Mouse (Mus musculus) spleen, adult 2 months (tissue): ENCODE results near the gene Loxl1. TPM values are rescaled to one million over a fixed set of nuclear protein-coding genes. Genes with fewer than 3 reads are reported as not detected.
A peak's percentile ranks its signal among the peaks of the same experiment; 100 is the strongest.

ENCODE experiments used
- DNase-seq, 2 experiments: peaks; one replicate each; pipeline versions ENCODE4 v3.0.0 to v3.0.0-alpha.2; 2012 to 2021; ENCODE audit warnings: low spot score in 2 of 2, low read depth in 1 of 2
- H3K27ac ChIP-seq: fragments of 200-500 bp; 2 replicates; pipeline ENCODE4 v1.5.1; 2012; ENCODE audit warnings: low read length, inconsistent platforms; ENCODE audit not compliant: insufficient read depth
- H3K27me3 ChIP-seq: fragments of 200-500 bp; 2 replicates; pipeline ENCODE4 v1.6.1; 2012; ENCODE audit warnings: mild to moderate bottlenecking, moderate library complexity, low read length, inconsistent platforms; ENCODE audit not compliant: control insufficient read depth, insufficient read depth
- H3K36me3 ChIP-seq: fragments of 200-500 bp; 2 replicates; pipeline ENCODE4 v1.6.1; 2012; ENCODE audit warnings: mild to moderate bottlenecking, low read length, inconsistent platforms; ENCODE audit not compliant: control insufficient read depth, insufficient read depth
- H3K4me1 ChIP-seq: fragments of 200-500 bp; 2 replicates; pipeline ENCODE4 v1.6.1; 2011; ENCODE audit warnings: inconsistent platforms; ENCODE audit not compliant: control insufficient read depth, insufficient read depth, insufficient read length
- H3K4me3 ChIP-seq: fragments of 200-500 bp; 2 replicates; pipeline ENCODE4 v1.5.1; 2011; ENCODE audit warnings: mild to moderate bottlenecking, inconsistent platforms; ENCODE audit not compliant: insufficient read depth, insufficient read length; ENCODE audit errors: extremely low read depth
- CTCF ChIP-seq: fragments of 200-500 bp; IDR thresholded peaks from 2 replicates; pipeline ENCODE4 v1.5.1; 2011; ENCODE audit warnings: mild to moderate bottlenecking, inconsistent platforms; ENCODE audit not compliant: insufficient read depth, insufficient read length, insufficient replicate concordance; ENCODE audit errors: extremely low read depth
- POLR2A ChIP-seq: fragments of 200-500 bp; IDR thresholded peaks from 2 replicates; pipeline ENCODE4 v1.6.1; 2011; ENCODE audit warnings: low read depth, low read length, inconsistent platforms
- WGBS: fragments of 180-500 bp; shearing (Covaris S2); methylation state at CpG from one replicate; pipeline ENCODE4 v1.1.7; 2018; 5-methylcytosine and 5-hydroxymethylcytosine counted together
- polyA plus RNA-seq: library from polyadenylated mRNA; depleted of rRNA; stranded (reverse); fragments of >200 nt; gene quantifications from 2 replicates; pipeline ENCODE4 v1.2.3, GENCODE M21; 2012

Gene Loxl1
- polyA plus RNA-seq, 1 experiment: 29.5 TPM

GRCm38 (mm10) chr9:58346498-58346897, 33.5 kb upstream of the Loxl1 start:
- Histone ChIP-seq H3K27ac (no peak overlapping the region), H3K4me3 (no peak overlapping the region), H3K27me3 (no peaks in the 10 kb centered on the region), H3K36me3 (no peaks in the 10 kb centered on the region), H3K4me1 (no peaks in the 10 kb centered on the region)
- 67% methylated on average over 10 of the region's 10 CpGs for WGBS
- no peak for DNase-seq
- no peak for TF ChIP-seq POLR2A
- TF ChIP-seq CTCF: no peak

GRCm38 (mm10) chr9:58345963-58346362, 33.0 kb upstream of the Loxl1 start:
- TF ChIP-seq POLR2A (no peak), CTCF (no peak)
- Histone ChIP-seq H3K4me3 (no peak overlapping the region), H3K27me3 (no peaks in the 10 kb centered on the region), H3K36me3 (no peaks in the 10 kb centered on the region), H3K4me1 (no peaks in the 10 kb centered on the region), H3K27ac (no peak overlapping the region)
- no peak for DNase-seq
- 71% methylated on average over 7 of the region's 7 CpGs for WGBS

GRCm38 (mm10) chr9:58341795-58342194, 28.8 kb upstream of the Loxl1 start:
- H3K27me3 ChIP-seq: no peaks in the 10 kb centered on the region

GRCm38 (mm10) chr9:58336650-58337281, 23.8 kb upstream of the Loxl1 start:
- no peaks in the 10 kb centered on the region for H3K27me3 ChIP-seq
- H3K4me3 ChIP-seq: no peak overlapping the region
- DNase-seq: no peak
- H3K27ac ChIP-seq: no peak overlapping the region
- 72% methylated on average over 8 of the region's 8 CpGs for WGBS
- H3K36me3 ChIP-seq: no peaks in the 10 kb centered on the region
- no peaks in the 10 kb centered on the region for H3K4me1 ChIP-seq
- TF ChIP-seq POLR2A (no peak), CTCF (no peak)

More at GRCm38 (mm10) chr9:58341795-58342194, 28.8 kb upstream of the Loxl1 start:
- Histone ChIP-seq H3K4me1 (no peaks in the 10 kb centered on the region), H3K27ac (no peak overlapping the region), H3K36me3 (no peaks in the 10 kb centered on the region), H3K4me3 (no peak overlapping the region)
- no peak for DNase-seq
- TF ChIP-seq POLR2A: no peak
- TF ChIP-seq CTCF: no peak
- WGBS: 90% methylated on average over 1 of the region's 1 CpGs

- no peak for TF ChIP-seq CTCF
- no peak for TF ChIP-seq POLR2A
- DNase-seq: no peak
- H3K27ac ChIP-seq: no peak overlapping the region
- no peaks in the 10 kb centered on the region for H3K36me3 ChIP-seq
- no peaks in the 10 kb centered on the region for H3K27me3 ChIP-seq
- H3K4me3 ChIP-seq: no peak overlapping the region
- no peaks in the 10 kb centered on the region for H3K4me1 ChIP-seq
- WGBS: 70% methylated on average over 3 of the region's 3 CpGs
These were observed 18.3 kb upstream of the Loxl1 start for GRCm38 (mm10) chr9:58331276-58331675.

- Histone ChIP-seq H3K27me3 (no peaks in the 10 kb centered on the region), H3K4me1 (no peaks in the 10 kb centered on the region), H3K27ac (no peak overlapping the region), H3K36me3 (no peaks in the 10 kb centered on the region), H3K4me3 (no peak overlapping the region)
- DNase-seq: no peak
- TF ChIP-seq POLR2A: no peak
- peak; percentile 14; the same call in 1 of the 2 replicates for TF ChIP-seq CTCF
- 23% methylated on average over 5 of the region's 5 CpGs for WGBS
These were observed 17.3 kb upstream of the Loxl1 start for GRCm38 (mm10) chr9:58330293-58330692.

GRCm38 (mm10) chr9:58327382-58327781, 14.4 kb upstream of the Loxl1 start:
- Histone ChIP-seq H3K4me1 (no peaks in the 10 kb centered on the region), H3K36me3 (no peaks in the 10 kb centered on the region), H3K4me3 (no peak overlapping the region), H3K27ac (no peak overlapping the region), H3K27me3 (no peaks in the 10 kb centered on the region)
- no peak for DNase-seq
- 71% methylated on average over 1 of the region's 1 CpGs for WGBS
- no peak for TF ChIP-seq CTCF
- TF ChIP-seq POLR2A: no peak
